Mouse (Mus musculus): ENCODE results near the gene Grik3.

DNA sequence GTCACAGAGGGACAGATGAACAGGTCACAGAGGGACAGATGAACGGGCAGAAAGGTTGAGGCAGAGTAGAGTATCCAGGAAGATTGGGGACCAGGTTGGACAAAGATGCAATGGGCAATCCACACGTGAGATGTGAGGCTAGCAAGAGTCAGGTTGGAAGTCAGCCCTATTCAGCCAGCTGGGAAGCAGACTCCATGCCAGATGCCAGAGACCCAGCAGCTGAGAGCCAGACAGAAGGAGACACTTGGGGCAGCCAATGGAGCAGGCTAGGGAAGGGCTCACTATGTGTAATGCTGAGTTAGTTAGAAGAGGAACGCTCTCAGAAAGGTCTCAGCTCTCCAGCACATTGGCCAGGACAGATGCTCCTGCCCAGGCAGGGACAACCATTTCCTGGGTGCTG lies 94.2 kb downstream of the Grik3 start:
- no peak for TF ChIP-seq CTCF (IDR thresholded peaks at IDR 0.05; ENCODE audit: extremely low read depth, insufficient read depth, low read length)
- no peak for TF ChIP-seq POLR2A (IDR thresholded peaks at IDR 0.05; ENCODE audit: extremely low read depth, insufficient read depth, low read length)

Data from cortical plate, adult 2 months (tissue).